Mouse (Mus musculus) C2C12 (cell line): ENCODE results near the gene AI661453.

Source experiments
- CTCF ChIP-seq: IDR thresholded peaks from one replicate; pipeline ENCODE4 v1.5.1; 2011; ENCODE audit not compliant: control insufficient read depth, insufficient read depth, insufficient read length
- MYOG ChIP-seq: IDR thresholded peaks from one replicate; pipeline ENCODE4 v1.6.1; 2011; ENCODE audit not compliant: control insufficient read depth, insufficient read length; ENCODE audit errors: extremely low read depth

GRCm38 (mm10) chr17:47442271-47442670 is 5.9 kb downstream of the AI661453 start:
- TF ChIP-seq CTCF = no peak
- TF ChIP-seq MYOG = no peak
